ENCODE assay signal across 1 mouse cellular context in the genomic region with DNA sequence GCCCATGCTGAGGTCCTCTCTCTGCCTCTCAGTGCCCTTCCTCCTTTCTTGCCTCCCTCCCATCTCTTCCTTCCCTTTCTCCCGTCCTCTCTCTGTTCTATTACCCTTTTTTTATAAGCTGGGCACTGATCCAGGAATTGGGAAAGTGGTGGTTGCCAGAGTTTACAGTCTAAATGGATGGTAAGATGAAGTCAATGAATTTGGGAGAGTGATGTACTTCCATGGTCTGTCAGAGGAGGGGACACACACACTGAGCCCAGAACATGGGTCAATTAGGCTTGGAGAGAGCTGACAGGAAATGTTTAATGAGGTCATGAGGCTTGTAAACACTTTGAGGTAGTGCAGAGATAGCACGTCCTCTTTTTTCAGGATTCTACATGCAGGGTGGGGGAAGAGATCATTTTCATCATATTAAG.
TF ChIP-seq lines count a peak whose summit lies in the region.

No protein-coding gene starts in this region.

TF ChIP-seq in CH12.LX, 34 proteins besides CTCF, POLR2A, EP300 and RAD21 (continued from another document):
- TF ChIP-seq NRF1 (IDR thresholded peaks at IDR 0.05; ENCODE audit: low read depth, low read length): 0 out of 2 replicates have a peak, but pooled peaks have one; percentile 12
- TF ChIP-seq MXI1 (IDR thresholded peaks at IDR 0.05; ENCODE audit: low read depth, low read length): 0 out of 2 replicates have a peak, but pooled peaks have one; percentile 39
- TF ChIP-seq MEF2A (IDR thresholded peaks at IDR 0.05; ENCODE audit: borderline replicate concordance, low read depth, low read length): no peak
- TF ChIP-seq MAX (IDR thresholded peaks at IDR 0.05; ENCODE audit: low read length): 0 out of 2 replicates have a peak, but pooled peaks have one; percentile 21
- TF ChIP-seq E2F4 (IDR thresholded peaks at IDR 0.05; ENCODE audit: insufficient replicate concordance, low read depth, low read length): no peak
- TF ChIP-seq NELFE (IDR thresholded peaks at IDR 0.05; ENCODE audit: low read depth, low read length): no peak
- TF ChIP-seq ZNF384 (IDR thresholded peaks at IDR 0.05; ENCODE audit: low read depth, low read length): no peak
- 0 out of 2 replicates have a peak, but pooled peaks have one; percentile 13 for TF ChIP-seq SMC3 (IDR thresholded peaks at IDR 0.05; ENCODE audit: low read depth, low read length)
- TF ChIP-seq MAFK (IDR thresholded peaks at IDR 0.05; ENCODE audit: insufficient replicate concordance, low read length): no peak
- no peak for TF ChIP-seq GABPA (IDR thresholded peaks at IDR 0.05; ENCODE audit: insufficient replicate concordance, low read depth, low read length)
- TF ChIP-seq JUN (IDR thresholded peaks at IDR 0.05; ENCODE audit: insufficient read depth, low read depth, low read length): no peak
- TF ChIP-seq ELF1 (IDR thresholded peaks at IDR 0.05; ENCODE audit: low read depth, low read length): no peak
- no peak for TF ChIP-seq MYC (IDR thresholded peaks at IDR 0.05; ENCODE audit: low read depth, low read length)
- TF ChIP-seq IRF4 (IDR thresholded peaks at IDR 0.05; ENCODE audit: low read depth, low read length): no peak
- no peak for TF ChIP-seq MAZ (IDR thresholded peaks at IDR 0.05; ENCODE audit: low read depth, low read length)
- TF ChIP-seq JUND (conservative IDR thresholded peaks at IDR 0.05; ENCODE audit: low read depth, low read length): no peak
